Mouse (Mus musculus) G1E (cell line): ENCODE measurements at regions not wholly inside any gene's neighbourhood (a gene's known extent, or its start where the extent isn't known, plus 50 kb on each side); places are given as distances from the start of the nearest gene placed in this dataset.

Experiments used
- CTCF ChIP-seq: IDR thresholded peaks from 2 replicates; pipeline ENCODE4 v1.5.1; 2012; ENCODE audit warnings: low read depth, low read length, inconsistent platforms, mixed read lengths
- GATA1 ChIP-seq: IDR thresholded peaks from 2 replicates; pipeline ENCODE4 v1.6.1; 2012; ENCODE audit warnings: borderline replicate concordance, low read length, inconsistent platforms, mixed read lengths

DNA sequence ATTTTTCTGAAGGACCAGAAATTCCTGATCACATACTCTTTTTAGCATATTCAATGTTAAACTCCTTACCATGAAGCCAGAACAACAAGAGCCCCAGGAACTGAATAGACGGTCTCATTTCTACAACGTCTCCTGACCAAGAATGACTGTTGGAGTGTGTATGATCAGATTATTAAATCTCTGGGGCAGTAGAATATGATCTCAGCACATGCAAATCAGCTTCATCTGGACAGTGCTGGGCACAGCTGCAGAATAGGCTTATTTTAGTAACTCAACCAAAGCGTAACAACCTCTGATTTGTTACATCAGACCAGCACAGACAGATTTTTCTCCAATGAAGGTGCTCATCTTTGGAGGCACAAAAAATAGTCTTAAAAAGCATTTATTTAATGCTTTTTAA is 1201.1 kb upstream of the Tacstd2 start:
- no peak for TF ChIP-seq CTCF
- TF ChIP-seq GATA1 = no peak
